Mouse (Mus musculus) lung, postnatal 0 days (tissue): ENCODE results near the gene Oprm1.

Experiments used
- CTCF ChIP-seq: IDR thresholded peaks from 2 replicates; pipeline ENCODE4 v1.5.1; 2016; ENCODE audit warnings: antibody characterized with exemption, mild to moderate bottlenecking
- EP300 ChIP-seq: IDR thresholded peaks from 2 replicates; pipeline ENCODE4 v1.6.1; 2016; ENCODE audit warnings: antibody characterized with exemption, mild to moderate bottlenecking, control low read depth

DNA sequence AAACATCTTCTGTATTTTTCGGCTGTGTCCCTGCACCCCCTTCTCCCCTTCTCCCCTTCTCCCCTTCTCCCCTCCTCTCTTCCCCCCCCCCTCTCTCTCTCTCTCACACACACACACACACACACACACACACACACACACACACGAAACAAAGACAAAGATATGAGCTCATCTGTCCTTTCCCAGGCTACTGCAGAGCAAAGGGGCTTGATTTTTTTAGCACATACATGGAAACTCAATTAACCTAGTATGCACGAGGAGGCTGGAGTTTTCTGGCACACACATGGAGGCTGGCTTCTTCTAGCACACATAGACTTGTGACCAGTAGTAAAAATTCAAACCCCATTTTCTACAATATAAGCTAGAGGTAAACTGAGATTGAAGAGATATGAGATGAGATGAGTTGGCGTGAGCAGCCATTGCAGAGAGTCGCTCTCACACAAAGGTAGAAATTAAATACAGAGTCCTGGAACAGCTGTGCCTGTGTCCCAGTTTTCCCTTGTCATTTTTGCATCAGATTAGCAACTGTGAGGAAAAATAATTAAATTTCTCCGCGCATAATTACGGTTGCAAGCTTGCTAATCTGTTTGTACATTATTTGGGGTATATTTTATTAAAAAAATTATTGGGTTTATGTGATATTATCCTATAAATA lies 209.4 kb downstream of the Oprm1 start:
- no peak for TF ChIP-seq CTCF
- TF ChIP-seq EP300: no peak
